Comparison of ENCODE assay signal across 8 mouse cellular contexts in genomic region chr2:180499741-180500140, GRCm38 (mm10). TPM values are rescaled to one million over a fixed set of nuclear protein-coding genes. Genes with fewer than 3 reads are reported as not detected.
A peak's percentile ranks its signal among the peaks of the same experiment; 100 is the strongest.
DNase-seq lines count a peak whose midpoint lies in the region; TF ChIP-seq lines count a peak whose summit lies in the region.

Gene Ntsr1, plus strand, starts transcription at chr2:180499976.

- no peak for TF ChIP-seq POLR2A in testis, adult 2 months (IDR thresholded peaks at IDR 0.05; ENCODE audit: control insufficient read depth, low read depth, low read length)

- DNase-seq in embryo, embryonic 11 days: peak; percentile 27
- no peak for DNase-seq in embryo, embryonic 9.5 days (ENCODE audit: extremely low spot score)
- no peak for DNase-seq in testis, postnatal 14 days (ENCODE audit: low spot score)
- peak; percentile 66 to 74 for DNase-seq in left cerebral cortex, postnatal 36 days (ENCODE audit: low spot score in 2 of 2)
- peak; percentile 52 to 69 for DNase-seq in right cerebral cortex, adult 2 months (ENCODE audit: low spot score in 2 of 2)
- no peak for DNase-seq in spleen, postnatal 14 days (ENCODE audit: low spot score in 2 of 2)
- DNase-seq in adrenal gland, adult 18-20 months (ENCODE audit: low spot score in 2 of 2): no peak

- intact Hi-C loops in left cerebral cortex, postnatal 36 days (cut with DNase I): no loop called here

- H3K27ac ChIP-seq in testis, adult 2 months (ENCODE audit: control insufficient read depth, insufficient read depth, low read depth, low read length): no peak within 1 kb of the TSS

- peaks cover 4% of the 10 kb centered on the region; the same call in 1 of the 2 replicates for H3K4me1 ChIP-seq in testis, adult 2 months (ENCODE audit: control insufficient read depth, insufficient read depth, low read length)

- no peaks in the 10 kb centered on the region for H3K27me3 ChIP-seq in testis, adult 2 months (ENCODE audit: control insufficient read depth, insufficient read depth, low read length)

- H3K4me3 ChIP-seq in testis, adult 2 months (ENCODE audit: control insufficient read depth, low read depth, low read length): peak within 1 kb of the TSS; percentile 12

- H3K36me3 ChIP-seq in testis, adult 2 months (ENCODE audit: control insufficient read depth, insufficient read depth, low read length): no peaks in the 10 kb centered on the region

- no peak for TF ChIP-seq CTCF in testis, adult 2 months (IDR thresholded peaks at IDR 0.05; ENCODE audit: control insufficient read depth, insufficient read depth, insufficient replicate concordance, low read depth, low read length)

RNA-seq across cellular contexts. Expression of gene Ntsr1, which starts in this region (rescaled TPM):
- 0.43 and 0.55 TPM in 2 replicates for polyA plus RNA-seq in testis, adult 2 months (2012; rRNA removed)
- 1 to 10 TPM; 6.9 to 7.4 TPM for total RNA-seq in left cerebral cortex, postnatal 36 days (2021)
- total RNA-seq in adrenal gland, adult 18-20 months (2021): not detected

Comparison
In these comparisons a context has a peak if more than half of its experiments do, and no peak if none do; other contexts are left out.
1. RNA of gene Ntsr1 (total RNA-seq): 6.9 to 7.4 TPM in left cerebral cortex, postnatal 36 days; not detected in adrenal gland, adult 18-20 months; every median in the first group is over 4 times any median in the second.
2. DNase-seq: peak in embryo, embryonic 11 days (single experiment), left cerebral cortex, postnatal 36 days (2 of 2) and right cerebral cortex, adult 2 months (2 of 2); none in embryo, embryonic 9.5 days (single experiment), testis, postnatal 14 days (single experiment), spleen, postnatal 14 days (0 of 2) and adrenal gland, adult 18-20 months (0 of 2).